Mouse (Mus musculus): ENCODE data around the gene Hba-a1. TPM values are rescaled to one million over a fixed set of nuclear protein-coding genes. Genes with fewer than 3 reads are reported as not detected.
"Not testable (repeated sequence)": the region's sequence is repeated elsewhere in the genome, so short reads cannot be mapped to it uniquely, and the experiment has no call there.

Hba-a1 gene
- total RNA-seq, 1 experiment from 2014 or later = 18.1 TPM

DNA sequence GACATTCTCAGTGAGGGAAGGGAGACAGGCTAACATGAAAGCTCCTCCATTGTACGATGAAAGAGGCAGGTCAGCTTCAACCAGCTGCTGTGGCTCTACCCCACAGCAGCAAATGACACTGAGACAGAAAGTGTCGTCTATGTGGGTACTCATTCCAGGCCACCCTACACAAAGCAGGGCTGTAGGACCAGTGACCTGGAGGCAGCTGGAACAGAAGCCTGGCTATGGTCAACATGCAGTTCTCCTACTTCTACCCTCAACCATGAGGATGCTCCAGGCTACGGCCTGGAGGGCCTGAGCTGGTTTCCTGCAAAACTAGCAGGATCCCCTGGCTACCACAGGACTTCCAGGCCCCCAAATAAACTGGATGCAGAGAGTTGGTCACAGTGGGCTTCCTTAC lies 26.7 kb upstream of the Hba-a1 start:
- no peak for ATAC-seq (replicated peaks; ENCODE audit: low read depth, poor library complexity, severe bottlenecking)

DNA sequence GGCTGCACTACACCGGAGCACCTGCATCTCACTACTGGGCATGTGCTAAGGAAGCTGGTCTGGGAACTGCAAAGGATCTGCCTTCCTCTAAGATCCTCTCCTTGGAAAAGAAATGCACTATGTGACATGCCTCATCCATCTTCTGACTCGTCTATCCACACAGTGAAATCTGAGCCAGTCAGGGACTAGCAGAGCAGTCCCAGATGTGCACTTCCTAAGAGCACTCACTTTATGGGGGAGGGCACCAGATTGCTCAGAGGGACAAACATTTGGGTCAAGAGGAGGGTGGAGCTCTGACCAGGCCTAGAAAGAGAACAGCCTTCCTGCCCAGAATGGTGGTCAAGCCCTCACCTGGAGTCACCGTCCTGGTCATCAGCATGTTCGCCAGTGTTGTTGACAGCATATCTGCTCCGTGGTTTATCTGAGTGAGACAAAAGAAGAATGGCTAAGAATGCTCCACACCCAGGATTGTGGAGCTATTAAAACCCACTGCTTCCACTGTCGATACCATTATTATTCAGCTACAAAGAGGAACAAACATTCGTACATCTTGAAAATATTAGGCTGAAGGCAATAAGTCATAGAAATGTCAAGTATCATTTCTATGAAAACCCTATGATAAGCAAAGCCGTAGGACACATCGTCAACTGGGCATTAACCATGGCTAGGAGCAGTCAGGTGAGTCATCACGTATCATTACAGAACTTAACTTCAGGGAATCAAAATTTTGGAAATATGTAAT lies 20.5 kb upstream of the Hba-a1 start:
- no peak for ATAC-seq (replicated peaks; ENCODE audit: low read depth, poor library complexity, severe bottlenecking)

DNA sequence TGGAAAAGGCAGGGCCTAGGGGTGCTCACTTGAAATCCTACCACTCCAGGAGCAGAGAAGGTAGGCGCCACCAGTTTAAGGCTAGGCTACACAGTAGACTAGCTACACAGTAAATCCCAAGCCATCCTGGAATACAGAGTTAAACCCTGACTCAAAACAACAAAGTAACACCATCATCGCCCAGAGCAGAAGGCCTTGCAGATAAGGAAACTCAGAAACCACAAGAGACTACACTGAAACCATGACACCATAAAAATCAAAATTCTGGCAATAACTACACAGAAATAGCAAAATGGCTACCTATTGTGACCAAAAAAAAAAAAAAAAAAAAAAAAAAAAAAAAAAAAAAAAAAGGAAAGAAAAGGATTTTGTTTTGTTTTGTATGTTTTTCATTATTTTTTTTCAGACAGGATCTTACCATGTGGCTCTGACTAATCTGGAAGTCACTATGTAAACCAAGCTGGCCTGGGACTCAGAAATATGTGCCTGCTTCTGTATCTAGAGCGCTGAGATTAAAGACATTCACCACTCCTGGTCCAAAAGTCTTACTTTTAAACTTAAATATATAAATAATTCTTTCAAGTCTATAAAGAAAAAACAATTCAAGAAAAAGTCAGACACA lies 18.1 kb upstream of the Hba-a1 start:
- peak; percentile 79 for ATAC-seq (replicated peaks; ENCODE audit: low read depth, poor library complexity, severe bottlenecking)

DNA sequence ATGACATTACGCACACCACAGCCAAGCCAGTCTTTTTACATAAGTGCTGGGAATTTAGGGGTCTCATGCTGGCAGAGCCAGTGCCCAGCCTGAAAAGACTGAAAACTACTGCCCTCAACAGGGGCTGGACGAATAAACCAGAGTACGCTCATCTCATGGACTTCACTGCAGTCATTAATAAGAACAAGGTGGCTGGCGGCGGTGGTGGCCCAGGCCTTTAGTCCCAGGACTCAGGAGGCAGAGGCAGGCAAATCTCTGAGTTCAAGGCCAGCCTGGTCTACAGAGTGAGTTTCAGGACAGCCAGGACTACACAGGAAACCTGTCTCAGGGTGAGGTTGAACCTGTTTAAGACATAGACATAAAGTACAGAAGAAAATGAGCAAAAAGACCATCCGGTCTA lies 17.1 kb upstream of the Hba-a1 start:
- ATAC-seq (replicated peaks; ENCODE audit: low read depth, poor library complexity, severe bottlenecking) = no peak

DNA sequence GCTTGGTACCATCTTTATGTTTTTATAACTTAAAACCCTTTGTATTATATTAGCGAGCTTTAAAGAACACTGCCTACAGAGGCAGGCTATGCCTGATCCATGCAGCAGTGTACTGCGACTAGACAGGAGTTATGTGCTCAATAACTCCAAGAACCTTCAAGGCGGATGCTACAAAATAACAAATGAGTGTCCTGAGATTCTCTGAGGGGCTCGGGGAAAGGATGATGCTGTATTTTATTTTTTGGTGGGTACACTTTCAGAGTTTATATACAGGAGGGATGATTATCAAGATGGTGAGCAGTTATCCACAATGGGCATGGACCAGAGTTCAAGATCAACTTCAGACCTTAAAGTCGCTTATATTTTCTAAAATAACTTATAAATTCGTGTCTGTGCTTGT lies 16.5 kb upstream of the Hba-a1 start:
- no peak for ATAC-seq (replicated peaks; ENCODE audit: low read depth, poor library complexity, severe bottlenecking)

DNA sequence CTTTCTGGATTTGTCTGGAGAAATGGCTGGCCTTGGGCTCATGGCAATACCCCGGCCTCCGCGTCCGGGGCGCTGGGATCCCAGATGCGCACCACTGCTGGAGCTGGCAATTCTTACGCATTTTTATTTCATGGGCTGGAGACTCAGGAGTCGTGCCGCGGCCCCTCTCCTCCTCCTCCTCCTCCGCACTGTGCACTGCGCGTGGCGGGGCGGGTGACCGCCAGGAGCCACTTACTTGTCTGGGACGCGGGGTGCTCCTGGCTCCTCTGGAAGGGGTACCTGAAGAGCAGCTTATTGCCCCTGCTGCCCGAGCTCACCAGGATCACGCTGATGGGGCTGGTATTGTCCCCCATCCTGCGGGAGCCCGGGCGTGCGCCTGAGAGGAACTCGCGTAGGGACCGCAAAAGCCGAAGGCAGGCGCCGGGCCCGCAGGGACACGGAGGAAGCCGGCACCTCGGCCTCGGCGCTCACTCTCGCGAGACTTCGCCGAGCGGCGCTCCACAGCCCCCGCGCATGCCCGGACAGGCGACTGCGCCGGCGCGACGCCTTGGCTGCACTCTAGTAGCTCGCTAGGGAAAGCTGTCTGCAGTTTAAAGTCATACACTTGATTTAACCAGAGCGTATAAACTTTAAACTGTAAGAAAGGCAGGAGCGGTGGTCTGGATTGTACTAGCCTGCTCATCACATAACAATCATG lies 16.0 kb upstream of the Hba-a1 start, which contains the start of gene Nprl3:
Gene Nprl3, minus strand, starts transcription at position 520 of the 697 bp plus-strand sequence.
- ATAC-seq (replicated peaks; ENCODE audit: low read depth, poor library complexity, severe bottlenecking) = peak; percentile 76

DNA sequence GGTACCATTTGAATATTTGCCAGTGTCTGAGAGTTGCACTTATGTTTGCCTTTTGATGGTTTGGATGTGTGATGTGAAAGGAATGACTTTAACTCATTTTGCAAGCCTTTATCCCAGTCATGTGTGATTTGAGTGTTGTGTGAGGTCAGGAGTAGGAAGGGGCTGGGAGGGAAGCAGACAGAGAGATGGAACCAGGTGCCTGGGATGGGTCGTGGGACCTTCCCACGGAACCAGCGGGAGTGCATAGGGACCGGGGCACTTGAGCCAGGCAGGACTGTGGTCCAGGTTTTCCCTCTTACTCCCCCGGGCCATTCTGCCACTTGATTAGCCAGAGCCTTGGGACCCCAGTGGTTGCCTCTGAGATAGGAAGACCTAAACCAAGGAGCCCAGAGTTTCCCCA lies 15.3 kb upstream of the Hba-a1 start:
- ATAC-seq (replicated peaks; ENCODE audit: low read depth, poor library complexity, severe bottlenecking) = no peak

DNA sequence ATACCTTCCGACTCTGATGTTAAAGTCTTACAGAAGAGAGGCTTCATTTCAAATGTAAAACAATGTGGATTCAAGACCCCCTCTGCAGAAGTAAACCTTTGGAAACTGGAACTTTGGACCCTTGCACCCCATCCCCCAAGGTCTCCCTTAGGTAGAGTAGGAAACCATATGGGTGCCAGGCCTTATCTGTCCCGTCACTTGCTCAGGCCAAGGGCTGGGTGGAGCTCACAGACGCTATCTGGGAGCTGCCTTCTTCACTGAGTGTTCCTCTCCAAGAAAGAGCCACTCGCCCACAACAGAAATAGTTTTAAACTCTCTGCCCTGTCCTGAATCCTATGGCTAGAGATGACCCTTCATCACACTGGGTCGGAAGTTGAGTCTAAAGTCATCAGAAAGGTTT lies 14.4 kb upstream of the Hba-a1 start:
- ATAC-seq (replicated peaks; ENCODE audit: low read depth, poor library complexity, severe bottlenecking) = no peak

DNA sequence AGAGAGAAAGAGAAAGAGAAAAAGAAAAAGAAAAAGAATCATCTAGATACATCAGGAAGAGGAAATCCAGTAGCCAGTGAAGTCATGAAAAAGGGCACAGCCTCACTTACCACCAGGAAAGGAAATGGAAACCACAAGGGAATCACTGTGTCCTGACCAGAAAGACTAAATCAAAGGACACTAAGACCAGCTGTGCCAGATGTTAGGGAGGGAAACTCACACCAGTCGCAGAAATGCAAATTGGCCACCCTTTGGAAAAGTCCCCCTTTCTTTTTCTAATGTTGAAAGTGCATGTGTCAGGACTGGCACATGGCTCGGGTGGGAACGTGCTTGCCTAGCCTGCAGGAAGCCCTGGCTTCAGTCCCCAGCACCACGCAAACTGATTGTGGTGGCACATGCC lies 12.1 kb upstream of the Hba-a1 start:
- peak; percentile 37 for ATAC-seq (replicated peaks; ENCODE audit: low read depth, poor library complexity, severe bottlenecking)

DNA sequence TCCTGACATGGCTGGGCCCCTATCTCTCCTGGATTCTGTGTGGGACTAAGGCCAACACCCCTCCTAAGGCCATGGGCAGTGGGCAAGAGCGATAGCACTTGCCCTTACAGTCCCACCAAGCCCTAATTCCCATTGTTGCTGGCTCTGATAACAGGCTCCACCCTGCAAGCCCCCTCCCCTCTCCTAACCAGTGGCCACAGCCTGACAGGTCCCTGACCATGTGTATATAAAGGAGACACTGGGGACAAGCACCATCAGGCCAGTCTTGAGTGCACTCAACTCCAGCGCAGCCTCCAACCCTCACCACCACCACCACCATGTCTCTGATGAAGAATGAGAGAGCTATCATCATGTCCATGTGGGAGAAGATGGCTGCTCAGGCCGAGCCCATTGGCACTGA lies 7.0 kb upstream of the Hba-a1 start, which contains the start of gene Hba-x:
Gene Hba-x, plus strand, starts transcription at position 54 of the 400 bp plus-strand sequence.
- ATAC-seq (replicated peaks; ENCODE audit: low read depth, poor library complexity, severe bottlenecking) = no peak

DNA sequence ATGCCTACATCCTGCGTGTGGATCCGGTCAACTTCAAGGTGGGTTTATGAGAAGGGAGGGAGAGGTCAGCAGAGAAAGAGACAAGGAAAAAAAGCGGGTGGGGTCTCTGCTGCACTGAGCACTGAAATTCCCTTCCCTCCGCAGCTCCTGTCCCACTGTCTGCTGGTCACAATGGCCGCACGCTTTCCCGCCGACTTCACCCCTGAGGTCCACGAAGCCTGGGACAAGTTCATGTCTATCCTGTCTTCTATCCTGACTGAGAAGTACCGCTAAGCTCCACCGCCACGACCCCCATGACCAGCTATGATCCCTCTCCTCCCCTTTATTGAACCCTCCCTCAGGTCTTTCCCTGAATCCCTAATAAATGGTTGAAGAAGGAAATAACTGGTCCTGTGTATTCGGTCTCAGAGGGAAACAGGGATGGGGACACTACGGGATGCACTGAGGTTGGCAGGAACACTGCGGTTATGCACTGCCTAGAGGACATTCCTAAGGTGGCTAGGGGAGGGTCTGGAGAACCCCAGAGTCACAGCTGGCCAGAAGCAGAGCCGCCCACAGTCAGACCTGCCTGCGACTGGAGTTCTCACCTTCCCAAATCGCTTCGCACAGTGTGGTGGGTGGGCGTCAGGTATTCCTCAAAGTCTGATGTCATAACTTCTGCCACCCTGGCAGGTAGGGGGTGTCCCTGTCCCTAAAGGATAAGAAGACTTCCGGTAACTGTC lies 5.4 kb upstream of the Hba-a1 start:
- no peak for ATAC-seq (replicated peaks; ENCODE audit: low read depth, poor library complexity, severe bottlenecking)

DNA sequence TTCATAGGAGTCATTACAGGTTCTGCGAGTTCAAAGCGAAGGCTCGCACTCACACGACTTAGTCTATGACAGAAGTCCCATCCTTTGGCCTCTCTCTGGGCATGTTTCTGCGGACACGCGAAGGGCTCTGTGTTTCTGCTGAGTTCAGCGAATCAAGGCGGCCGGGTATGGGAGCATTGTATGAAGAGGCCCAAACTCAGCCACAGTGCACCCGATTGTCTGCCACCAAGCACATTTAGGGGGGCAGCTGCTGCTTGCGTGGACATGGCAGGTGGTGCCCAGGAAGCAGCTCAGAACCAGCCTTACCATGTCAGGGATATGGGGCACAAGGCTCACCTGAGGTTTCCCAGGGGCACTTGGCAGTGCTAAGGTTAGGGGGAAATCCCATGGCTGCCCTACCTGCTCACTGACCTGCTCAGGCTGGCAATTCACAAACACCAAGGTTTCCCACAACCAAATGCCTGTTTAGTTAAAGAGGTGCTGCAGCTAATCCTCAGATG lies 4.8 kb upstream of the Hba-a1 start:
- ATAC-seq (replicated peaks; ENCODE audit: low read depth, poor library complexity, severe bottlenecking) = no peak

DNA sequence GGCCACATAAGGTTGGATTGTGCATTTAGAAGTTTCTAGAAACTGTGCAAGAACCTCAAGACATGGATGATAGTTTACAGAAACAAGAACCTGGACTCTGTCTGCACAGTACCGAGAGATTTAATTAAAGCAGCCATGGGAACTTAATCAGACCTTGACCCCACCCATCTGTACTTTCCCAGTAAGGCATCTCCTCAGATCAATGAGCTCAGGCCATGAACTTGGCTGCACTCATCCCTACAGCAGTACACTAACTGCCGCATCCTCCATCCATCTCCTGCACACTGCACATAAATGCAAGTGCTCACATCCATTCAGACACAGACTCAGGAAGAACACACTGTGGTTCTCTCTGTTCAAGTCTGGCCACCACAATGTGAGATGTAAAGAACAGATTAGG lies 2.7 kb upstream of the Hba-a1 start:
- no peak for ATAC-seq (replicated peaks; ENCODE audit: low read depth, poor library complexity, severe bottlenecking)

DNA sequence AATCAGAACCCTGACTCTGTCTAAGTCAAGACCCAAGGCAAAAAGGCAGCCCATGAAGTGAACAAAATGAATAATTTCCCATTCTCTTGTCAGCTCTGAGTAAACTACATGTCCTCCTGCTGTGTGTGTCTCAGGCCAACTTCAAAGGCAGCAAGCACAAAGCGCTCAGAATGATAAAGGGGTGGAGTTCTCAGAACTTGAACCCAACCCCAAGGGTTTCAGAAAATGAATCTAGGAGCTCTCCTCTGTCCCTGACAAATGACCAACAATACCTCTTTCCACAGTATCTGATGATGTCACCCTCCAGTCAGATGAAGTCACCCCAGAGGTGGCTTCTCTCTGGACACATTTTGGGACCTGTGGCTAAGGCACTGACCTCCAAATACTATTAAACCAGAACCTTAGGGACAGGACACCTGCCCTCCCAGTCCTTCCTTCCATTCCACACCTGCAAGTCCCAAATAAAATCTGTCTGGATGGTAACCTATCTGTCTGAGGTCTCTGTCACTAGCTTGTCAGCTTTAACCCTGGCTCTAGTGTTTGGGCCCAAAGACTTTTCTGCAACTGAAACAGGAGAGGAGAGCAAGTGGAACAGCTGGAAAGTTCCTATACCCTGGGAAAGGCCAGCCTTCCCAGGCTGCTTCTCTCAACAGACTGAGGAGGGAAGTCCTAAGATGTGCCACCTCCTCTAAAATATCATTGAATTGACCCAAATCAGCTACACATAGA lies 1.7 kb upstream of the Hba-a1 start:
- ATAC-seq (replicated peaks; ENCODE audit: low read depth, poor library complexity, severe bottlenecking) = no peak

DNA sequence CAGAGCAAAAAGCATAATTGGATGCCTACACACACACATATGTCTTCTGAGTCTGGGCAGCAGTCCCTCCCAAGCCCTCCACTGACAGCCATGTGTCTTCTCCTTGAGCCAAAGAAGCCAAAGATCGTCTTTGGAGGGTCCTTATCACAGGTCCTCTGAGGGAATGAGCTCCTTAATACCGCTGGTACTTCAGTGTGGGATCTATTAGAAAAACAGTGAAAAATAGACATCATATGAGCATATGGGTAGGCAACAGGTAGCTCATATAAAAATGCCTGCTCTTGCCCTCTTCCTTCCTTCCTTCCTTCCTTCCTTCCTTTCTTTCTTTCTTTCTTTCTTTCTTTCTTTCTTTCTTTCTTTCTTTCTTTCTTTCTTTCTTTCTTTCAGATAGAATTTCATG lies 1.3 kb downstream of the Hba-a1 start:
- ATAC-seq (replicated peaks; ENCODE audit: low read depth, poor library complexity, severe bottlenecking) = not testable (repeated sequence)

DNA sequence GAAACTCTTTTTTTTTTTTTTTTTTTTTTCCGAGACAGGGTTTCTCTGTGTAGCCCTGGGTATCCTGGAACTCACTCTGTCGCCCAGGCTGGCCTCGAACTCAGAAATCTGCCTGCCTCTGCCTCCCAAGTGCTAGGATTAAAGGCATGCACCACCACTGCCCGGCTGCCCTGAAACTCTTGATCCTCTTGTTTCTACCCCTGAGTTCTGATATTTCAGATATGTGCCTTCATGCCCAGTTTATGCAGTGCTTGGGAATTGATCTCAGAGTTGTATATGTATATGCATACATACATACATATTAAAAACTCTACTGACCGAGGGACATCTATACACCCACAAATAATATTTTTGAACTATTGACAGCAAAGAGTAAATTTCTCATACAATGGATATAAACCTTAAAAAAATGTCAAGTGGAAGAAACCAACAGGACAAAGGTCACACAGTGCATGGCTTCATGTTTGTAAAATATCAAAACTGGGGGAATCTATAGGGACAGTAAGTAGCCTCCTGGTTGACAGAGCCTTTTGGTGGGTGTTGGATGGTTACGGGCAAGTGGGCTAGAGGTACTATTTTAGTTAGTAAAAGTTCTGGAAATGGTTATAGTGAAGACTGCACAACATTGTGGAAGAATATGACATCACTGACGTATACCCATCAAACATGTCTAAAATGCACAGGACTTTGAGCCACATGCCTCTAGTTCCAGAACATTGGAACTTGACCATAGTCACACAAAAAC lies 1.9 kb downstream of the Hba-a1 start:
- ATAC-seq (replicated peaks; ENCODE audit: low read depth, poor library complexity, severe bottlenecking) = no peak

DNA sequence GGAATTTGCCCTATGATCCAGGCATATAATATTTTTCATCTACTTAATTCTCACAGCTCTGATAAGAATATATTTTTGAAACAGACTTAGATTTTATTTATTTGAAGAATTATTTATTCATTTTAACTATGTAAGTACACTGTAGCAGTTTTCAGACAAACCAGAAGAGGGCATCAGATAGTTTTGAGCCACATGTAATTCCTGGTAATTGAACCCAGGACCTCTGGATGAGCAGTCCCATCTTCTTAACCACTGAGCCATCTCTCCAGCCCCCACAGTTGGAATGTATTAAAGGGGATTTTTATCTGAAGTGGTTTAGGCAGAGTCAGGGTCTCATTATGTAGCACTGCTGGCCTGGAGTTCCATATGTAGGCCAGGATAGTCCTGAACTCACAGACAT lies 2.6 kb downstream of the Hba-a1 start:
- not testable (repeated sequence) for ATAC-seq (replicated peaks; ENCODE audit: low read depth, poor library complexity, severe bottlenecking)

DNA sequence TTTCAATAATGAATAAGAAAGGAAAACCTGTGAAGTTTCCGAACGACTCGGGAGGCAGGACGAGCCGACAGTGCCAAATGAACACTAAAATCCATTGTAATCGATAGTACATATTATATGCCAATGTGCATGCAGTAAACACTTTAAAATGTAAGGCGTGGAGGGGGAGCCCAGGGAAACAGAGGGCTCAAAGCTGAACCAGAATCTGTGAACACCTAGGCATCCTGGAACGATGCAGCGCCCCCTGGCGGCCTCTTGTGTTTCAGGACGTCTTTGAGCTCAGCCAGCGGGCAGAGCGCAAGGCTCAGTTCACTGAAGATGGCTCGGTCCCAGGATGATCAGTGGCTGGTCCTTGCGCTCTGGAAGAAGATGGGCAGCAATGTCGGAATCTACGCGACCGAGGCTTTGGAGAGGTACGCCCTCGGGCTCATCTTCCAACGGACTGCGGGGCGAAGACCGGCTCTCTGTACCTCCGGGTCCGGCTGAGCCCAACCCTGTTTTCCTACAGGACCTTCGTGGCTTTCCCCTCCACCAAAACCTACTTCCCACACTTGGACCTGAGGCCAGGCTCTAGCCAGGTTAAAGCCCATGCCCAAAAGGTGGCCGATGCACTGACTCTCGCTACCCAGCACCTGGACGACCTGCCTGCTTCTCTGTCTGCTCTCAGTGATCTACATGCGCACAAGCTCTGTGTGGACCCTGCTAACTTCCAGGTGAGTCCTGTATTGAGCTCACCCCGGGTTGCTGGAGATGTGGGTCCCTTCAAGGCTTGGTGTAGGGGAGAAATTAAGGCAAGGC lies 3.6 kb downstream of the Hba-a1 start, which contains the start of gene Hbq1b:
Gene Hbq1b, plus strand, starts transcription at position 271 of the 798 bp plus-strand sequence.
- peak; percentile 71 for ATAC-seq (replicated peaks; ENCODE audit: low read depth, poor library complexity, severe bottlenecking)
